Mouse (Mus musculus): ENCODE measurements around the gene Coro1c.

DNA sequence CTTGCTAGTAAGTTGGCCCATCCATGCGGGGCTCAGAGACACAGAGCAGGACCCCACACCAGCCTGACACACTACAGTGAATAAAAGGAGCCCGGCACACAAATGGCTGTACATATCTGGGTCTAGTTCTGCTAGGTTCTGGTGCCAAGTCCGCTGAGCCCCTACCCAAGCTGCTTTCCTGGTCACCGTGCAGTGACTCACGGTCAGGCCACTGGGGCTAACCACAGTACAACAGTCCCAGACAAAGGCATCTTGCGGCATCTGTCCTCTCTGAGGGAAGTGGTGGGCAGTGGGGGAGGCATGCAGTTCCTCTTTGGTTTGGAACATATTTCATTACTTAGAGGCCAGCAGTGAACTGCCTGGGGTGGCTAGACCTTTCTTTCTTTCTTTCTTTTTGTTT is 36.6 kb upstream of the Coro1c start:
- no peak for TF ChIP-seq CTCF (IDR thresholded peaks at IDR 0.05; ENCODE audit: extremely low read depth, insufficient read depth, low read length)
- no peak for TF ChIP-seq POLR2A (IDR thresholded peaks at IDR 0.05; ENCODE audit: extremely low read depth, insufficient read depth, low read length)
